Comparison of ENCODE assay signal across 21 mouse cellular contexts in the genomic region with DNA sequence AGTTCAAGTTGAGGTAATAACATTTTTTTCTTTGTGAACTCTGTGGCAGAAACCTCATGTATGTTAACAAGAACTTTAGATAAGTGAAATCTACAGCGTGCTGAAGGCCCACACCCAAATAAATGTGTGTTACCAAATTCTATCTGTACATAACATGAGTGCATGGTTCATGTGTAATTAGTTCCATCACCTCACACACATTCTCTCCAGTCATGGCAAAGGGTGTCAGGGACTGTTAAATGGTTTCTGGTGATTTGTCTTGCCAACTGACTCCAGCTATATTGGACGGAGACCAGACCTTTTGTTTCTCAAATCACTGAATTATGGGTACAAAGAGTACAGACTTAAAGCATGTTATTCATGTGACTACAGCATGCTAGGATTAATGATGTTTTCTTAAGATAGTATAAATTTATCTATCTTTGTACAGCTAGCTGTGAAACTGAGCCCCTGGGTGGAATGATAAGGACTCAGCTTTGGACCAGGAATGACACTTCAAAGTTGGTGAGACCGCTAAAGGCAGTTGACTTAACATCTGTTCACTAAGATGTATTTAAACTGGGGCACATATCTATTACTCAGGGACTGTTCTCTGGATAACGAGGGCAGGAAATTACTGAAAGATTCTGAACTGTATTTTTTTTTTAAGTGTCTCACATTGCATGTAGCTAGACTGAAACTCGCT. TPM values are rescaled to one million over a fixed set of nuclear protein-coding genes. Genes with fewer than 3 reads are reported as not detected.
A peak's percentile ranks its signal among the peaks of the same experiment; 100 is the strongest.
DNase-seq lines count a peak whose midpoint lies in the region; ATAC-seq and TF ChIP-seq lines count a peak whose summit lies in the region.
"Had no signal": no experiment of that assay in that cellular context is flagged by ENCODE, and none has a peak within 500 bp of the region (broad histone marks: within the 10 kb centered on the region; RNA-seq: fewer than 3 reads in every experiment).

No protein-coding gene starts in this region.

- no peaks in the 10 kb centered on the region for H3K9me3 ChIP-seq in MEL (replicated peaks; ENCODE audit: insufficient read depth, low read length)
- H3K9me3 ChIP-seq in liver, embryonic 11.5 days (ENCODE audit: control insufficient read depth, low read length) = no peaks in the 10 kb centered on the region
- H3K9me3 ChIP-seq: embryonic facial prominence, embryonic 15.5 days; forebrain, embryonic 12.5 days; midbrain, embryonic 13.5 days had no signal

- DNase-seq in MEL (ENCODE audit: low read depth, low spot score) = peak; percentile 68
- peak; percentile 84 for DNase-seq in c-Kit-positive CD71-positive TER-119-positive erythroid progenitor cells, embryonic 14.5 days (ENCODE audit: low spot score)
- DNase-seq in liver, embryonic 11.5 days (ENCODE audit: low spot score) = no peak
- DNase-seq in layer of hippocampus, adult 9-11 months = no peak
- DNase-seq in gastrocnemius, adult 18-20 months (ENCODE audit: low spot score) = no peak
- DNase-seq in lung, postnatal 10 days = no peak
- DNase-seq: adrenal gland, adult 2 months; cerebellum, adult 11 months; cerebellum, postnatal 14 days; gastrocnemius, postnatal 14 days; kidney, adult 18-20 months; kidney, postnatal 14 days; lung, adult 2 months; lung, postnatal 4 days; thymus, postnatal 14 days had no signal

- peaks cover 10 to 13% of the 10 kb centered on the region in 2 experiments for H3K4me1 ChIP-seq in MEL (ENCODE audit: control insufficient read depth in 1 of 2, insufficient read depth in 2 of 2, low read length in 2 of 2)
- H3K4me1 ChIP-seq in liver, embryonic 11.5 days (replicated peaks; ENCODE audit: control insufficient read depth, insufficient read depth, low read length) = peaks cover 11% of the 10 kb centered on the region; the same call in 1 of the 2 replicates

- 0 out of 2 replicates have a peak overlapping the region, but pooled peaks have one; percentile 5 for H3K4me2 ChIP-seq in liver, embryonic 11.5 days
- H3K4me2 ChIP-seq: embryonic facial prominence, embryonic 15.5 days; forebrain, embryonic 12.5 days; midbrain, embryonic 13.5 days had no signal

- no peak overlapping the region for H3K9ac ChIP-seq in MEL (ENCODE audit: control insufficient read depth, low read depth, low read length, poor library complexity, severe bottlenecking)
- no peak overlapping the region for H3K9ac ChIP-seq in liver, embryonic 11.5 days (ENCODE audit: low read depth, low read length)
- H3K9ac ChIP-seq: embryonic facial prominence, embryonic 15.5 days; forebrain, embryonic 12.5 days; midbrain, embryonic 13.5 days had no signal

- no peaks in the 10 kb centered on the region for H3K27me3 ChIP-seq in MEL (ENCODE audit: control insufficient read depth in 1 of 2, insufficient read depth in 2 of 2, low read length in 2 of 2)
- no peaks in the 10 kb centered on the region for H3K27me3 ChIP-seq in liver, embryonic 11.5 days (replicated peaks; ENCODE audit: control insufficient read depth, insufficient read depth, low read length)
- H3K27me3 ChIP-seq: embryonic facial prominence, embryonic 15.5 days; forebrain, embryonic 12.5 days; midbrain, embryonic 13.5 days had no signal

- peak; percentile 91 for ATAC-seq in liver, embryonic 11.5 days (replicated peaks; ENCODE audit: low FRiP score)
- ATAC-seq in megakaryocyte, adult 5-6 weeks (ENCODE audit: poor library complexity, severe bottlenecking) = peak; percentile 24; the same call in 1 of the 2 replicates
- ATAC-seq: hindbrain, embryonic 16.5 days; midbrain, embryonic 13.5 days had no signal

- no peak for TF ChIP-seq POLR2A in MEL (IDR thresholded peaks at IDR 0.05; ENCODE audit: control insufficient read depth in 1 of 2, insufficient read depth in 1 of 2, low read depth in 1 of 2, low read length in 2 of 2, poor library complexity in 1 of 2)

- peak overlapping the region; percentile 49; the same call in 1 of the 2 replicates for H3K27ac ChIP-seq in MEL (ENCODE audit: control insufficient read depth, low read depth, low read length)
- peak overlapping the region; percentile 73 for H3K27ac ChIP-seq in liver, embryonic 11.5 days (ENCODE audit: low read depth, low read length)
- H3K27ac ChIP-seq: embryonic facial prominence, embryonic 15.5 days; forebrain, embryonic 12.5 days; midbrain, embryonic 13.5 days had no signal

- peak; percentile 81 to 89; a peak in 3 of 4 replicates for TF ChIP-seq EP300 in MEL (IDR thresholded peaks at IDR 0.05; ENCODE audit: low read depth in 1 of 2, low read length in 2 of 2)

- H3K36me3 ChIP-seq in MEL (ENCODE audit: control insufficient read depth in 1 of 2, insufficient read depth in 2 of 2, low read length in 2 of 2) = peaks cover 0 to 11% of the 10 kb centered on the region in 2 experiments; a peak in 2 of 4 replicates
- no peaks in the 10 kb centered on the region for H3K36me3 ChIP-seq in liver, embryonic 11.5 days (ENCODE audit: control insufficient read depth, insufficient read depth, low read length)
- H3K36me3 ChIP-seq: embryonic facial prominence, embryonic 15.5 days; forebrain, embryonic 12.5 days; midbrain, embryonic 13.5 days had no signal

- 44% methylated on average over 5 of the region's 5 CpGs for WGBS in liver, embryonic 11.5 days

- TF ChIP-seq RAD21 in MEL (IDR thresholded peaks at IDR 0.05; ENCODE audit: low read depth, low read length) = no peak

- no peaks in the 10 kb centered on the region for H3K79me2 ChIP-seq in MEL (ENCODE audit: control insufficient read depth, insufficient read depth, low read length, poor library complexity)

- H3K4me3 ChIP-seq in MEL (ENCODE audit: control insufficient read depth in 1 of 2, insufficient read depth in 1 of 2, low read depth in 2 of 2, low read length in 2 of 2) = no peak overlapping the region
- no peak overlapping the region for H3K4me3 ChIP-seq in liver, embryonic 11.5 days (ENCODE audit: low read depth, low read length)
- H3K4me3 ChIP-seq: embryonic facial prominence, embryonic 15.5 days; forebrain, embryonic 12.5 days; midbrain, embryonic 13.5 days; myocyte had no signal

- TF ChIP-seq CTCF in MEL (IDR thresholded peaks at IDR 0.05 in 2 of 3, conservative IDR thresholded peaks at IDR 0.05 in 1 of 3; ENCODE audit: control insufficient read depth in 1 of 3, insufficient read depth in 1 of 3, low read depth in 2 of 3, low read length in 3 of 3, poor library complexity in 1 of 3, severe bottlenecking in 1 of 3) = no peak

TF ChIP-seq in MEL, 35 proteins besides CTCF, POLR2A, EP300 and RAD21 (continues in another document):
- TF ChIP-seq SMC3 (IDR thresholded peaks at IDR 0.05; ENCODE audit: low read depth, low read length) (no peak; the same call in 1 of the 2 replicates), USF2 (IDR thresholded peaks at IDR 0.05; ENCODE audit: borderline replicate concordance in 1 of 2, insufficient read depth in 1 of 2, low read depth in 1 of 2, low read length in 2 of 2) (no peak), MAZ (IDR thresholded peaks at IDR 0.05; ENCODE audit: low read depth, low read length) (no peak), MAFK (IDR thresholded peaks at IDR 0.05; ENCODE audit: borderline replicate concordance, low read depth, low read length) (no peak), MYB (IDR thresholded peaks at IDR 0.05; ENCODE audit: low read depth, low read length) (peak; percentile 77; the same call in 1 of the 2 replicates), NELFE (IDR thresholded peaks at IDR 0.05; ENCODE audit: low read depth, low read length) (no peak), ETS1 (IDR thresholded peaks at IDR 0.05; ENCODE audit: low read depth, low read length) (peak; percentile 84), TCF12 (IDR thresholded peaks at IDR 0.05; ENCODE audit: low read depth, low read length) (peak; percentile 95), UBTF (IDR thresholded peaks at IDR 0.05; ENCODE audit: borderline replicate concordance, insufficient read depth, low read depth, low read length) (no peak), MEF2A (IDR thresholded peaks at IDR 0.05; ENCODE audit: extremely low read depth, insufficient replicate concordance, low read depth, low read length, poor library complexity, severe bottlenecking) (no peak), POLR2AphosphoS5 (IDR thresholded peaks at IDR 0.05; ENCODE audit: borderline replicate concordance, low read depth, low read length) (no peak), GATA1 (IDR thresholded peaks at IDR 0.05; ENCODE audit: low read depth, low read length) (peak; percentile 90), GABPA (IDR thresholded peaks at IDR 0.05; ENCODE audit: low read depth, low read length) (no peak)

RNA-seq across cellular contexts. Expression of gene Ppid, which starts 11.1 kb away (rescaled TPM):
- total RNA-seq in MEL (2012; rRNA removed) = 251 and 254 TPM in 2 replicates
- polyA plus RNA-seq in MEL (2012; ENCODE audit: insufficient read depth in 1 of 2, insufficient read length in 2 of 2, low read depth in 1 of 2, low replicate concordance in 2 of 2, missing spikeins in 1 of 2) = 100 to 1,000 TPM in 1 of 2 experiments, not detected in 1; 203 TPM
- polyA plus RNA-seq in liver, embryonic 11.5 days (2014; fragmentation: Nextera tagmentation; extraction: Ambion mirVana) = 325 and 349 TPM in 2 replicates
- 61.9 and 62.0 TPM in 2 replicates for total RNA-seq in megakaryocyte, adult 5-6 weeks (2015)
- total RNA-seq in megakaryocyte, adult 5-6 weeks (2017) = 80.3 and 85.5 TPM in 2 replicates
- 10 to 100 TPM; 41.0 to 46.1 TPM for total RNA-seq in gastrocnemius, adult 18-20 months (2021)

RNA-seq across cellular contexts. Expression of gene Fnip2, which starts 12.4 kb away (rescaled TPM):
- total RNA-seq in MEL (2012; rRNA removed) = 9.6 and 11.0 TPM in 2 replicates
- polyA plus RNA-seq in MEL (2012; ENCODE audit: insufficient read depth in 1 of 2, insufficient read length in 2 of 2, low read depth in 1 of 2, low replicate concordance in 2 of 2, missing spikeins in 1 of 2) = 10 to 100 TPM; 10.4 to 65.8 TPM
- polyA plus RNA-seq in liver, embryonic 11.5 days (2014; fragmentation: Nextera tagmentation; extraction: Ambion mirVana) = 7.5 and 9.7 TPM in 2 replicates
- total RNA-seq in megakaryocyte, adult 5-6 weeks (2015) = 17.9 and 21.3 TPM in 2 replicates
- total RNA-seq in megakaryocyte, adult 5-6 weeks (2017) = 16.4 and 17.1 TPM in 2 replicates
- total RNA-seq in gastrocnemius, adult 18-20 months (2021) = 1 to 10 TPM; 3.4 to 4.6 TPM

RNA-seq across cellular contexts. Expression of gene 4930579G24Rik, which starts 48.8 kb away (rescaled TPM):
- total RNA-seq in MEL (2012; rRNA removed) = 9.2 and 10.7 TPM in 2 replicates
- polyA plus RNA-seq in MEL (2012; ENCODE audit: insufficient read depth in 1 of 2, insufficient read length in 2 of 2, low read depth in 1 of 2, low replicate concordance in 2 of 2, missing spikeins in 1 of 2) = 1 to 10 TPM in 1 of 2 experiments, not detected in 1; 8.5 TPM
- polyA plus RNA-seq in liver, embryonic 11.5 days (2014; fragmentation: Nextera tagmentation; extraction: Ambion mirVana) = 29.0 and 30.3 TPM in 2 replicates
- total RNA-seq in megakaryocyte, adult 5-6 weeks (2015) = 31.1 and 39.0 TPM in 2 replicates
- 11.8 and 16.7 TPM in 2 replicates for total RNA-seq in megakaryocyte, adult 5-6 weeks (2017)
- total RNA-seq in gastrocnemius, adult 18-20 months (2021) = 1 to 10 TPM; 1.0 to 1.3 TPM

RNA-seq across cellular contexts. Expression of gene Etfdh, which starts 49.3 kb away (rescaled TPM):
- total RNA-seq in MEL (2012; rRNA removed) = 34.2 and 37.6 TPM in 2 replicates
- polyA plus RNA-seq in MEL (2012; ENCODE audit: insufficient read depth in 1 of 2, insufficient read length in 2 of 2, low read depth in 1 of 2, low replicate concordance in 2 of 2, missing spikeins in 1 of 2) = 10 to 100 TPM in 1 of 2 experiments, not detected in 1; 47.7 TPM
- 48.8 and 54.5 TPM in 2 replicates for polyA plus RNA-seq in liver, embryonic 11.5 days (2014; fragmentation: Nextera tagmentation; extraction: Ambion mirVana)
- 28.4 and 34.4 TPM in 2 replicates for total RNA-seq in megakaryocyte, adult 5-6 weeks (2015)
- 49.6 and 56.6 TPM in 2 replicates for total RNA-seq in megakaryocyte, adult 5-6 weeks (2017)
- total RNA-seq in gastrocnemius, adult 18-20 months (2021) = 100 to 1,000 TPM; 117 to 139 TPM

Comparison
In these comparisons a context has a peak if more than half of its experiments do, and no peak if none do; other contexts are left out.
1. DNase-seq: peak in MEL (single experiment) and c-Kit-positive CD71-positive TER-119-positive erythroid progenitor cells, embryonic 14.5 days (single experiment); none in liver, embryonic 11.5 days (single experiment), layer of hippocampus, adult 9-11 months (single experiment), gastrocnemius, adult 18-20 months (single experiment) and lung, postnatal 10 days (single experiment).